Mouse (Mus musculus): Measurements from ENCODE around the gene Crxos. TPM values are rescaled to one million over a fixed set of nuclear protein-coding genes. Genes with fewer than 3 reads are reported as not detected.
A peak's percentile ranks its signal among the peaks of the same experiment; 100 is the strongest.

The Crxos gene
- polyA plus RNA-seq, 1 experiment from 2014 or later = not detected

DNA sequence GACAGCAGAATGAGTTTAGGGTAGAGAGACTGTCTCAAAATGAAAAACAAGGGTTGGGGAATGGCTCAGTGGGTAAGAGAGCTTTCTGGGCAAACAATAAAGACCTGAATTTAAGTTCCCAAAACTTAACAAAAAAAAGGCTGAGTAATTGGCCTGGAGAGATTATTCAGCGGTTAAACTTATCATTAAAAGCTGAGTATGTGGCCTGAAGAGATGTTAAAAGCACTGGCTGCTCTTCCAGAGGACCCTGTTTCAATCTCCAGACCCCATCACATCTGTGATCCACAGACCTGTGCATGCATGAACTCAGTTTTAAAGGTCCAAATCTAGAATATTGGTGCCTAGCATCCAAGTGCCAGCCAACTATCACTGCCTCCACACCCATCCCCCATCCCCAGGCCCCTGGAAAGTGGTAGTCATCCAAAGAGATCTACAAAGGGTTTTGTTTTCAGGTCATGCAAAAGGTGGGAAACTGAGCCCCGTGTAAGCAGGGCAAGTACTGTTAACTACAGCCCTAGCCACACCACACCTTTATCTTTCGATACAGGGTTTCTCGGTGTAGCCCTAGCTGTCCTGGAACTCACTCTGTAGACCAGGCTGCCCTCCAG lies 65.3 kb downstream of the Crxos start:
- no peak overlapping the region for H3K4me3 ChIP-seq (ENCODE audit: low read depth, low read length)
- ATAC-seq (ENCODE audit: low read depth) = no peak
- no peak overlapping the region for H3K9ac ChIP-seq (ENCODE audit: low read depth, low read length)
- H3K4me1 ChIP-seq (ENCODE audit: control insufficient read depth, insufficient read depth, low read length) = peaks cover 8% of the 10 kb centered on the region
- H3K36me3 ChIP-seq (ENCODE audit: control insufficient read depth, insufficient read depth, low read length) = peaks cover 52% of the 10 kb centered on the region
- DNase-seq (ENCODE audit: low spot score) = no peak
- no peaks in the 10 kb centered on the region for H3K27me3 ChIP-seq (replicated peaks; ENCODE audit: control insufficient read depth, insufficient read depth, low read length)
- no peaks in the 10 kb centered on the region for H3K9me3 ChIP-seq (ENCODE audit: control insufficient read depth, low read length)
- WGBS = 49% methylated on average over 4 of the region's 4 CpGs
- H3K4me2 ChIP-seq (ENCODE audit: low read depth, low read length) = peak overlapping the region; percentile 51; the same call in 1 of the 2 replicates
- no peak overlapping the region for H3K27ac ChIP-seq (replicated peaks; ENCODE audit: low read depth, low read length)

- Histone ChIP-seq H3K27ac (replicated peaks; ENCODE audit: low read depth, low read length) (peak overlapping the region; percentile 52), H3K4me2 (ENCODE audit: low read depth, low read length) (peak overlapping the region; percentile 51), H3K9me3 (ENCODE audit: control insufficient read depth, low read length) (0 out of 2 replicates have a peak, but pooled peaks cover 2% of the 10 kb centered on the region), H3K4me1 (ENCODE audit: control insufficient read depth, insufficient read depth, low read length) (peaks cover 8% of the 10 kb centered on the region), H3K9ac (ENCODE audit: low read depth, low read length) (peak overlapping the region; percentile 47), H3K36me3 (ENCODE audit: control insufficient read depth, insufficient read depth, low read length) (peaks cover 51% of the 10 kb centered on the region), H3K27me3 (replicated peaks; ENCODE audit: control insufficient read depth, insufficient read depth, low read length) (no peaks in the 10 kb centered on the region), H3K4me3 (ENCODE audit: low read depth, low read length) (peak overlapping the region; percentile 23)
- peak; percentile 48 for ATAC-seq (ENCODE audit: low read depth)
- 2% methylated on average over 16 of the region's 23 CpGs for whole genome bisulfite sequencing
- DNase-seq (ENCODE audit: low spot score) = peak; percentile 88
Measured at GRCm38 (mm10) chr7:15948381-15948941, 66.0 kb downstream of the Crxos start.

DNA sequence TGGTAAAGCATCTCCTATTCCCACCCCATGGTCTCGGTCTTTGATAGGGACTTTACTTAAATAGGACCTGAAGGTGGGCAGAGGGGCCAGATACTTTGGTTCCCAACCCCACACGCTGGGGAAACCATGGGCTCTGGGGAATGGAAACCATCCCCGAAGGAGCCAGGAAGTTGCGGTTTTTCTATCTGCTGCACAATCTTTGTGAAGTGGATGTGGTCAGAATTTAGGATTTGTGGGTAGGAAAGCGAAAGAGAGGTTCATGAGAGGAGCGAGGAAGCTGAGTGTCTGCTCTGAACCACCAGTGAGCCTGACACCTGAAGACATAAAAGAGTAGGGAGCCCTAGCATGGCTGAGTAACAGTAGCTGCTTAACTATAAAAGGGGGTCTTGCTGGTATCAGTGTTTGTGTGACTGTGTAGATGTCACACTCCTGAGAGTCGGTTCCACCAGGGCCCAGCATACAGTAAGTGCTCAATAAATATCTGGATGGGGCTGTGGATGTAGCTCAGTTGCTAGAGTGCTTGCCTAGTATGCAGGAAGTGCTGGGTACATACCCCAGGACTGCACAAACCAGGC lies 66.9 kb downstream of the Crxos start:
- H3K4me3 ChIP-seq (ENCODE audit: low read depth, low read length) = no peak overlapping the region
- 75% methylated on average over 7 of the region's 7 CpGs for WGBS
- peaks cover 51% of the 10 kb centered on the region for H3K36me3 ChIP-seq (ENCODE audit: control insufficient read depth, insufficient read depth, low read length)
- H3K27me3 ChIP-seq (replicated peaks; ENCODE audit: control insufficient read depth, insufficient read depth, low read length) = no peaks in the 10 kb centered on the region
- DNase-seq (ENCODE audit: low spot score) (no peak), ATAC-seq (ENCODE audit: low read depth) (no peak)
- H3K4me2 ChIP-seq (ENCODE audit: low read depth, low read length) = peak overlapping the region; percentile 51; the same call in 1 of the 2 replicates
- peaks cover 8% of the 10 kb centered on the region for H3K4me1 ChIP-seq (ENCODE audit: control insufficient read depth, insufficient read depth, low read length)
- H3K27ac ChIP-seq (replicated peaks; ENCODE audit: low read depth, low read length) = no peak overlapping the region
- H3K9ac ChIP-seq (ENCODE audit: low read depth, low read length) = peak overlapping the region; percentile 47
- H3K9me3 ChIP-seq (ENCODE audit: control insufficient read depth, low read length) = 0 out of 2 replicates have a peak, but pooled peaks cover 4% of the 10 kb centered on the region

DNA sequence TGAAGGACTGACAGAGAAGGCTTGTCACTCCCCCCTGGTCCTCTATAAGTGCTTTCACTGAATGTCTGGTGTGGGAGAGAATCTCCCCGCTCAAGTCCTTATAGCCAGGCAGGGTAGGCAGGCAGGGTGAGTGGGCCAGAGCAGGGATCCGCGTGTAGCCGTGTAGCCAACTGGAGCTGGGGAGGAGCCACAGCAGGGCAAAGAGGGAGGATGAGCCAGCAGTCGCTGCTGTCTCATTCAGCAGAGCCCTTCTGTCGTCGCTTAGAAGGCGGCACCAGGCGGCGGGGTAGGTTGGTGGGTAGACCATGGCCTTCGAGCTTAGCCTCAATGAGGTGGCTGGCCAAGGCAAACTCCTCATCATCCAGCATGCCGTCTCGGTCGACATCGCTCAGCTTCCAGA lies 67.6 kb downstream of the Crxos start:
- Histone ChIP-seq H3K27me3 (replicated peaks; ENCODE audit: control insufficient read depth, insufficient read depth, low read length) (no peaks in the 10 kb centered on the region), H3K36me3 (ENCODE audit: control insufficient read depth, insufficient read depth, low read length) (peaks cover 53% of the 10 kb centered on the region), H3K27ac (replicated peaks; ENCODE audit: low read depth, low read length) (no peak overlapping the region), H3K4me3 (ENCODE audit: low read depth, low read length) (no peak overlapping the region), H3K4me2 (ENCODE audit: low read depth, low read length) (no peak overlapping the region), H3K4me1 (ENCODE audit: control insufficient read depth, insufficient read depth, low read length) (peaks cover 3% of the 10 kb centered on the region), H3K9ac (ENCODE audit: low read depth, low read length) (no peak overlapping the region), H3K9me3 (ENCODE audit: control insufficient read depth, low read length) (0 out of 2 replicates have a peak, but pooled peaks cover 4% of the 10 kb centered on the region)
- no peak for DNase-seq (ENCODE audit: low spot score)
- no peak for ATAC-seq (ENCODE audit: low read depth)
- WGBS = 90% methylated on average over 11 of the region's 15 CpGs

- peaks cover 5% of the 10 kb centered on the region for H3K4me1 ChIP-seq (ENCODE audit: control insufficient read depth, insufficient read depth, low read length)
- DNase-seq (ENCODE audit: low spot score) = no peak
Measured at GRCm38 (mm10) chr7:15952416-15952815, 70.0 kb downstream of the Crxos start.

More at GRCm38 (mm10) chr7:15952416-15952815, 70.0 kb downstream of the Crxos start:
- Histone ChIP-seq H3K4me3 (ENCODE audit: low read depth, low read length) (no peak overlapping the region), H3K36me3 (ENCODE audit: control insufficient read depth, insufficient read depth, low read length) (peaks cover 75% of the 10 kb centered on the region), H3K27me3 (replicated peaks; ENCODE audit: control insufficient read depth, insufficient read depth, low read length) (no peaks in the 10 kb centered on the region), H3K27ac (replicated peaks; ENCODE audit: low read depth, low read length) (no peak overlapping the region), H3K4me2 (ENCODE audit: low read depth, low read length) (no peak overlapping the region), H3K9me3 (ENCODE audit: control insufficient read depth, low read length) (0 out of 2 replicates have a peak, but pooled peaks cover 4% of the 10 kb centered on the region), H3K9ac (ENCODE audit: low read depth, low read length) (no peak overlapping the region)
- ATAC-seq (ENCODE audit: low read depth) = no peak
- 74% methylated on average over 3 of the region's 3 CpGs for whole genome bisulfite sequencing

Other genes with a start within 250 kb of the Crxos start
- not detected in 2 replicates for gene Obox3, start 242.7 kb upstream of the Crxos start, polyA plus RNA-seq (2014; fragmentation: Nextera tagmentation; extraction: Ambion mirVana)
- not detected in 2 replicates for gene Obox5, start 132.5 kb upstream of the Crxos start, polyA plus RNA-seq (2014; fragmentation: Nextera tagmentation; extraction: Ambion mirVana)
- gene Obox6, start 42.9 kb upstream of the Crxos start, polyA plus RNA-seq (2014; fragmentation: Nextera tagmentation; extraction: Ambion mirVana) = not detected in 2 replicates
- gene Crx, start 2.6 kb upstream of the Crxos start, polyA plus RNA-seq (2014; fragmentation: Nextera tagmentation; extraction: Ambion mirVana) = not detected in 2 replicates
- gene Selenow, start 39.8 kb downstream of the Crxos start, polyA plus RNA-seq (2014; fragmentation: Nextera tagmentation; extraction: Ambion mirVana) = 1,004 and 1,082 TPM in 2 replicates
- gene Nop53, start 63.5 kb downstream of the Crxos start, polyA plus RNA-seq (2014; fragmentation: Nextera tagmentation; extraction: Ambion mirVana) = 164 and 180 TPM in 2 replicates
- 58.0 and 67.1 TPM in 2 replicates for gene Ehd2, start 85.0 kb downstream of the Crxos start, polyA plus RNA-seq (2014; fragmentation: Nextera tagmentation; extraction: Ambion mirVana)
- gene Bicra, start 165.3 kb downstream of the Crxos start, polyA plus RNA-seq (2014; fragmentation: Nextera tagmentation; extraction: Ambion mirVana) = 6.7 and 7.7 TPM in 2 replicates
- gene Zfp541, start 179.2 kb downstream of the Crxos start, polyA plus RNA-seq (2014; fragmentation: Nextera tagmentation; extraction: Ambion mirVana) = 0.07 and 0.24 TPM in 2 replicates
- gene Napa, start 215.8 kb downstream of the Crxos start, polyA plus RNA-seq (2014; fragmentation: Nextera tagmentation; extraction: Ambion mirVana) = 190 and 203 TPM in 2 replicates
- gene Kptn, start 237.3 kb downstream of the Crxos start, polyA plus RNA-seq (2014; fragmentation: Nextera tagmentation; extraction: Ambion mirVana) = 24.1 and 27.8 TPM in 2 replicates
- gene Slc8a2, start 247.2 kb downstream of the Crxos start, polyA plus RNA-seq (2014; fragmentation: Nextera tagmentation; extraction: Ambion mirVana) = 0.28 and 0.29 TPM in 2 replicates